9 mouse cellular contexts compared by ENCODE assay signal in the genomic region with DNA sequence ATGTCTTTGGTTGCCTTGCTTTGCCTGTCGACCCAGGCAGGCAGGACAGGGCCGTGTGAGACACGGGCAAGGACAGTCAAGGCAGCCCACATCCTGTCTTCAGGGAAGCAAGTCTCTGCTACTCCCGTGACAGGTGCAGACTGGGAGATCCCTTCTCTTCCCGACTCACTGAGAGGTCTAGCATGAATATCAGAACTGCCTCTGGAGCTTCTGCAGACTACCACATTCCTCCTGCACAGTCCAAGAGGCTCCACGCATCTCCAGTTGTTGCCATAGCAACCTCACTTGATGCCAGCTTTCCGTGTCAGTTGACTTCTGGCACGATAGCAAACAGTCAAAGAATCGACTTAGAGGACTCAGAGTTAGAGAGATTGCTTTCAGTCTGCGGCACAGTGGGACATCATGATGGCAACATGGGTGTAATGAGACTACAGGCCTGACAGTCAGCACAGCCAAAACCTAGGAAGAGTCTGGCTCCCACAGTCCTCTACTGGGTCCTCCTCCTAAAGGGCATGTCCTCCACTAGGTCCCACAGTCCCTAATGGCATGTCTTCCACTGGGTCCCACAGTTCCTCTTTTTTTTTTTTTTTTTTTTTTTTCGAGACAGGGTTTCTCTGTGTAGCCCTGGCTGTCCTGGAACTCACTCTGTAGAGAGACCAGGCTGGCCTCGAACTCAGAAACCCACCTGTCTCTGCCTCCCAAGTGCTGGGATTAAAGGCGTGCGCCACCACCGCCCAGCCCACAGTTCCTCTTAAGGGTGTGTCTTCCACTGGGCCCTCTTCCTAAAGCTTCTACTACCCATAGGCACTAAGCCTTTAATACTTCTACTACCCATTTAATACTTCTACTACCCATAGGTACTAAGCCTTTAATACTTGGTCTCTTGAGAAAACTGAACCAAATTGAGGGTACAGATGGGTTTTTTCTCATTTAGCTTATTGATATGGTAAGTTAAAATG. TPM values are rescaled to one million over a fixed set of nuclear protein-coding genes. Genes with fewer than 3 reads are reported as not detected.
DNase-seq lines count a peak whose midpoint lies in the region; ATAC-seq and TF ChIP-seq lines count a peak whose summit lies in the region.
"Had no signal": no experiment of that assay in that cellular context is flagged by ENCODE, and none has a peak within 500 bp of the region (broad histone marks: within the 10 kb centered on the region; RNA-seq: fewer than 3 reads in every experiment).

No protein-coding gene starts in this region.

- TF ChIP-seq CTCF in C2C12 (IDR thresholded peaks at IDR 0.05; ENCODE audit: control insufficient read depth, insufficient read depth, insufficient read length) = no peak

- no peak overlapping the region for H3K4me3 ChIP-seq in C2C12 (ENCODE audit: insufficient read depth, poor library complexity, severe bottlenecking)
- no peak overlapping the region for H3K4me3 ChIP-seq in hindbrain, embryonic 16.5 days (ENCODE audit: low read length)
- no peak overlapping the region for H3K4me3 ChIP-seq in midbrain, embryonic 16.5 days (ENCODE audit: low read depth, low read length)

- H3K9me3 ChIP-seq in hindbrain, embryonic 16.5 days (ENCODE audit: control insufficient read depth, low read length) = no peaks in the 10 kb centered on the region
- H3K9me3 ChIP-seq in midbrain, embryonic 16.5 days (replicated peaks; ENCODE audit: control insufficient read depth, low read length, poor library complexity, severe bottlenecking) = no peaks in the 10 kb centered on the region

- H3K27ac ChIP-seq in hindbrain, embryonic 16.5 days (ENCODE audit: low read depth, low read length) = peak overlapping the region; percentile 80
- H3K27ac ChIP-seq in midbrain, embryonic 16.5 days (ENCODE audit: low read length) = peak overlapping the region; percentile 74
- H3K27ac ChIP-seq: macrophage had no signal

- H3K79me3 ChIP-seq in C2C12 (ENCODE audit: low read depth) = peaks cover 24% of the 10 kb centered on the region

- H3K27me3 ChIP-seq in C2C12 (ENCODE audit: control insufficient read depth, insufficient read depth, insufficient read length) = no peaks in the 10 kb centered on the region
- H3K27me3 ChIP-seq in hindbrain, embryonic 16.5 days (replicated peaks; ENCODE audit: control insufficient read depth, insufficient read depth, low read length) = no peaks in the 10 kb centered on the region
- H3K27me3 ChIP-seq in midbrain, embryonic 16.5 days (ENCODE audit: control insufficient read depth, insufficient read depth, low read depth, low read length) = no peaks in the 10 kb centered on the region

- H3K4me1 ChIP-seq in hindbrain, embryonic 16.5 days (ENCODE audit: control insufficient read depth, insufficient read depth, low read depth, low read length) = peaks cover 19% of the 10 kb centered on the region
- H3K4me1 ChIP-seq in midbrain, embryonic 16.5 days (ENCODE audit: control insufficient read depth, insufficient read depth, low read length) = peaks cover 20% of the 10 kb centered on the region

- WGBS in hindbrain, embryonic 16.5 days = 41% methylated on average over 15 of the region's 15 CpGs
- 45% methylated on average over 15 of the region's 15 CpGs for whole genome bisulfite sequencing in midbrain, embryonic 16.5 days

- peaks cover 35% of the 10 kb centered on the region for H3K36me3 ChIP-seq in C2C12 (ENCODE audit: control insufficient read depth, insufficient read depth)
- peaks cover 14% of the 10 kb centered on the region for H3K36me3 ChIP-seq in hindbrain, embryonic 16.5 days (ENCODE audit: control insufficient read depth, insufficient read depth, low read length)
- H3K36me3 ChIP-seq in midbrain, embryonic 16.5 days (ENCODE audit: control insufficient read depth, insufficient read depth, low read length) = no peaks in the 10 kb centered on the region

- no peak overlapping the region for H3ac ChIP-seq in C2C12 (ENCODE audit: control insufficient read depth, insufficient read length, low read depth)

- peak overlapping the region; percentile 32 for H3K4me2 ChIP-seq in hindbrain, embryonic 16.5 days (ENCODE audit: low read length)
- peak overlapping the region; percentile 32; the same call in 1 of the 2 replicates for H3K4me2 ChIP-seq in midbrain, embryonic 16.5 days (ENCODE audit: low read length)

- H3K9ac ChIP-seq in hindbrain, embryonic 16.5 days (ENCODE audit: low read depth, low read length) = peak overlapping the region; percentile 25
- H3K9ac ChIP-seq in midbrain, embryonic 16.5 days (ENCODE audit: low read depth, low read length) = no peak overlapping the region

- peaks cover 83% of the 10 kb centered on the region for H3K79me2 ChIP-seq in C2C12 (ENCODE audit: control insufficient read depth, insufficient read depth)

- DNase-seq in adrenal gland, adult 2 months = peak; percentile 27
- no peak for DNase-seq in adrenal gland, adult 8-10 months
- DNase-seq in embryo, embryonic 10.5 days (ENCODE audit: low spot score) = peak; percentile 35
- peak; percentile 35 to 75 for DNase-seq in left cerebral cortex, adult 9 months (ENCODE audit: low spot score in 2 of 2)
- no peak for DNase-seq in c-Kit-positive CD71-positive TER-119-positive erythroid progenitor cells, embryonic 14.5 days (ENCODE audit: low spot score)

- ATAC-seq in hindbrain, embryonic 16.5 days = peak; percentile 90
- ATAC-seq in midbrain, embryonic 16.5 days = peak; percentile 88

TF ChIP-seq in C2C12, 6 proteins besides CTCF, POLR2A, EP300 and RAD21:
- no peak for TF ChIP-seq USF1 (IDR thresholded peaks at IDR 0.05; ENCODE audit: low read depth)
- no peak for TF ChIP-seq CEBPB (IDR thresholded peaks at IDR 0.05; ENCODE audit: low read depth)
- TF ChIP-seq MYOG (IDR thresholded peaks at IDR 0.05; ENCODE audit: control insufficient read depth, extremely low read depth, insufficient read length) = no peak
- TF ChIP-seq MYOD1 (IDR thresholded peaks at IDR 0.05; ENCODE audit: control insufficient read depth, insufficient read length, low read depth) = peak; percentile 77
- TF ChIP-seq MAX (IDR thresholded peaks at IDR 0.05) = no peak
- TF ChIP-seq FOSL1 (IDR thresholded peaks at IDR 0.05; ENCODE audit: insufficient read depth, low read length, poor library complexity, severe bottlenecking) = no peak

RNA-seq across cellular contexts. Expression of a gene that starts 27.5 kb away (rescaled TPM):
- total RNA-seq in adrenal gland, adult 2 months (2021) = 10 to 100 TPM; 38.7 to 42.1 TPM
- 51.9 and 66.9 TPM in 2 replicates for polyA plus RNA-seq in adrenal gland, adult 2 months (2012; rRNA removed)
- total RNA-seq in adrenal gland, adult 8-10 months (2022) = 10 to 100 TPM; 42.2 to 60.4 (median 53.7) TPM
- 48.8 TPM for polyA plus RNA-seq in C2C12 (2012; fragmentation: generic; extraction: Trizol)
- polyA plus RNA-seq in hindbrain, embryonic 16.5 days (2015; fragmentation: Nextera tagmentation; extraction: Ambion mirVana) = 20.4 and 27.8 TPM in 2 replicates
- polyA plus RNA-seq in midbrain, embryonic 16.5 days (2015; fragmentation: Nextera tagmentation; extraction: Ambion mirVana) = 27.6 and 32.3 TPM in 2 replicates

RNA-seq across cellular contexts. Expression of a gene that starts 32.5 kb away (rescaled TPM):
- total RNA-seq in adrenal gland, adult 2 months (2021) = under 1 TPM; 0.28 to 0.43 TPM
- polyA plus RNA-seq in adrenal gland, adult 2 months (2012; rRNA removed) = 0.35 and 0.90 TPM in 2 replicates
- total RNA-seq in adrenal gland, adult 8-10 months (2022) = under 1 TPM in 3 of 4 experiments, not detected in 1; 0.38 to 0.65 (median 0.62) TPM
- not detected for polyA plus RNA-seq in C2C12 (2012; fragmentation: generic; extraction: Trizol)
- polyA plus RNA-seq in hindbrain, embryonic 16.5 days (2015; fragmentation: Nextera tagmentation; extraction: Ambion mirVana) = not detected in 2 replicates
- not detected in 2 replicates for polyA plus RNA-seq in midbrain, embryonic 16.5 days (2015; fragmentation: Nextera tagmentation; extraction: Ambion mirVana)
- polyA plus RNA-seq: macrophage had no signal

RNA-seq across cellular contexts. Expression of a gene that starts 41.3 kb away (rescaled TPM):
- total RNA-seq in adrenal gland, adult 2 months (2021) = 10 to 100 TPM; 41.9 to 46.8 TPM
- 70.6 and 71.2 TPM in 2 replicates for polyA plus RNA-seq in adrenal gland, adult 2 months (2012; rRNA removed)
- total RNA-seq in adrenal gland, adult 8-10 months (2022) = 10 to 100 TPM; 49.6 to 86.9 (median 68.3) TPM
- 27.2 TPM for polyA plus RNA-seq in C2C12 (2012; fragmentation: generic; extraction: Trizol)
- 40.5 and 43.1 TPM in 2 replicates for polyA plus RNA-seq in hindbrain, embryonic 16.5 days (2015; fragmentation: Nextera tagmentation; extraction: Ambion mirVana)
- polyA plus RNA-seq in midbrain, embryonic 16.5 days (2015; fragmentation: Nextera tagmentation; extraction: Ambion mirVana) = 44.2 and 46.5 TPM in 2 replicates

RNA-seq across cellular contexts. Expression of a gene that starts 56.3 kb away (rescaled TPM):
- total RNA-seq in adrenal gland, adult 2 months (2021) = 100 to 1,000 TPM in 1 of 2 experiments, 10 to 100 TPM in 1; 76.6 to 102 TPM
- 164 TPM in 2 replicates for polyA plus RNA-seq in adrenal gland, adult 2 months (2012; rRNA removed)
- total RNA-seq in adrenal gland, adult 8-10 months (2022) = 10 to 100 TPM; 81.8 to 92.8 (median 86.8) TPM
- polyA plus RNA-seq in C2C12 (2012; fragmentation: generic; extraction: Trizol) = 90.8 TPM
- polyA plus RNA-seq in hindbrain, embryonic 16.5 days (2015; fragmentation: Nextera tagmentation; extraction: Ambion mirVana) = 13.4 and 14.6 TPM in 2 replicates
- polyA plus RNA-seq in midbrain, embryonic 16.5 days (2015; fragmentation: Nextera tagmentation; extraction: Ambion mirVana) = 14.4 and 15.9 TPM in 2 replicates

Comparison
In these comparisons a context has a peak if more than half of its experiments do, and no peak if none do; other contexts are left out.
1. DNase-seq: peak in adrenal gland, adult 2 months (single experiment), embryo, embryonic 10.5 days (single experiment) and left cerebral cortex, adult 9 months (2 of 2); none in adrenal gland, adult 8-10 months (single experiment) and c-Kit-positive CD71-positive TER-119-positive erythroid progenitor cells, embryonic 14.5 days (single experiment).